Mouse (Mus musculus) urinary bladder, adult 18-20 months (tissue): ENCODE results near the gene Man1c1.

Source experiments
- DNase-seq, 2 experiments: peaks; one replicate each; pipeline ENCODE4 v3.0.0; 2022; ENCODE audit warnings: low spot score in 2 of 2, mixed read lengths in 2 of 2

Man1c1 gene

DNA sequence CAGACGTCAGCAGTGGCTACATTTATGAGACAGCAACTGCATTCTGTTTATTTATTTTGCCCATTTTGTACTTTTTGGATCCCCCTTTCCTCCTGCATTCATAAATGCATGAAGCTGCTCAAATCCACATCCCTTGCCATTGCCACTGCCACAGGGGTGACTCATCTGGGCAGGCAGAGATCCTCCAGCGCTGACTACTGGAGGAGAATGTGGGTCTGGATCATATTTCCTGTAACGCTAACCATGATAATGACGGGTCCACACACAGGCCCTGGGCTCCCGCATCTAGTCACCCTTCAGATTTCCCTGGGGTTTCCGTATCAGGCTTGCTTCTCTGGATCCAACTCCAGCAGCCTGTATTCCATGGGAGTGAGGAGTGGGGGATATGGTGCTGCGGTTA is 64.8 kb downstream of the Man1c1 start:
- no peak for DNase-seq

DNA sequence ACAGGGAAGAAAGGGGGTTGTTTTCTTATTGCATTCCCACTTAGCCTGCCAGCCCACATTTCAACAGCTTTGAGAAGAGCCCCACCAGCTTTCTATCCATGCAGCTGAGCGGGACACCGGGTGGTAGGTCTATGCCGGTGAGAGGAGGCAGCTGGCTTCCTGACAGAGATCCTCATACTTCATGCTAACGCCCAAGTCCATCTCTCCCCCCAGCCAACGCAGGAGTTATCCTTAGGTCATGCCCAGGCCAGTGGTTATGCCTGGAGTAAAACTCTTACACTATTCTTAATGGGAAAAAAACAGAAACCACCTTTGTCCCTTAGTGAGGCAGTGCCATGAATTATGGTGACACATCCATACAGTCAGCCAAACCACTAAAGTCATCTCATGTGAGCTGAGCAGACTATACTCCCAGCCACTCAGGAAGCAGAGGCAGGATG is 66.0 kb downstream of the Man1c1 start:
- DNase-seq, result no peak

DNA sequence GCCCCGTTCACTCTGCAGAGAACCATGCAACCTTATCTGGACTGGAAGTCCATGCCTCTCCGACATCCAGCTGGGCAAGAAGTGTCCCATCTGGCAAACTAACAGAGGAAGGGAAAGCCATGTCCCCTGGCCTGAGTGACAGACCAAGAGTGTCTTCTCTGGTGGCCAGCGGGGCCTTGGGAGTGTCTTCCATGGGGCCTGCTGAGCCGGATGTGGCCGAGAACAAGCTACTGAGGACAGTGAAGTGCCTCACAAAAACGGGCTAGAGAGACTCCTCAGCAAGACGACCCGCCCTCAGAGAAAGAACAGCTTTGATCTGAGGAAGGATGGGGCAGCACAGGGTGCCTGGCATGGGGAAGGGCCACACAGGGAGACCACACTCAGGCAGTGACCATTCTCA is 67.7 kb downstream of the Man1c1 start:
- no peak for DNase-seq

DNA sequence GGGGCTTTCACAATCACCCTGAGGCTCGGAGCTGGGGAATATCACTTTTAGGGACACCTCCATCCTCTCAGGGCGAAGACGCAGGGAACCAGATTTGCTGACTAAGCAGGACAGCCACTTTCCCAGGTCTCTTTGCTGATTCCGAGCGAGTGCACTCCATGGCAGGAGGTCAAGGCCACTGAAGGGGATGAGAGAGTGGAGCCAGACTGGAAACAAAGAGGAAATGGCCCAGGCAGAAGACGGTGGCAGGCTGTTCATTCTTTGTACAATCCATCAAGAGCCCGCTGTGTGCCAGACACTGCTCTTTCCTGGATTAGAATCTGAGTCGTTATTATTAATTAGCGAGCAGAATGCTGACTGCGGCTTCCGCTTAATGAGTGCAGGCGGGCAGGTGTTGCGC is 70.1 kb downstream of the Man1c1 start:
- no peak for DNase-seq

GRCm38 (mm10) chr4:134632131-134632711 is 71.9 kb downstream of the Man1c1 start:
- peak; percentile 34 to 62 for DNase-seq

DNA sequence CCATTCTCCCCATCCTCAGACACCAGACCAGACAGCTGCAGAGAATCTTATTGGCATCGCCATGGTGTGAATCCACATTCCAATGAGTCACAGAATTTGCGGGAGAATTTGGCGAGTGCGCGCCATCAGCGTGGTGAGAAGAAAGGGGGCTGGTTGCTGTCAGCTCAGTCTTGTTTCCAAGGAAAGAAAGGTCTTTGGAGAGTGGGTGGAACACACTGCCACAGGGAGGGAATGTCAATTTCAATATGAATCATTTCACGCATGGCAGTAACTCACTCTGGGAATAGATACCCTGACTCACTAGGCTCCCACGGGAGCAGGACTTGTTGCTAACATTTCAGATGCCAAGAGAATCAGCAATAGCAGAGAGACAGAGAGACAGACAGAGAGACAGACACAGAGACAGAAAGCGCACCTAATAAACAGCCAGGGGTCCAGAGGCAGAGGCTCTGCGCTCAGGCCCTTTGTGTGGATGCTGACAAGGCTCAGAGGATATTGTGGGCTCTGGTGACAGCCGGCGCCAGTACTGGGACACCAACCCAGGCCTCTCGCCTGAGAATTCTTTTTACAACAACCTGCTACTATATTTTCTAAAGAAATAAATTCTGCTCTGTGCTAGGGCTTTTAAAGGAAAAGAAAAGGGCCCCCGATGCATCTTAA is 72.5 kb downstream of the Man1c1 start:
- DNase-seq, result no peak

DNA sequence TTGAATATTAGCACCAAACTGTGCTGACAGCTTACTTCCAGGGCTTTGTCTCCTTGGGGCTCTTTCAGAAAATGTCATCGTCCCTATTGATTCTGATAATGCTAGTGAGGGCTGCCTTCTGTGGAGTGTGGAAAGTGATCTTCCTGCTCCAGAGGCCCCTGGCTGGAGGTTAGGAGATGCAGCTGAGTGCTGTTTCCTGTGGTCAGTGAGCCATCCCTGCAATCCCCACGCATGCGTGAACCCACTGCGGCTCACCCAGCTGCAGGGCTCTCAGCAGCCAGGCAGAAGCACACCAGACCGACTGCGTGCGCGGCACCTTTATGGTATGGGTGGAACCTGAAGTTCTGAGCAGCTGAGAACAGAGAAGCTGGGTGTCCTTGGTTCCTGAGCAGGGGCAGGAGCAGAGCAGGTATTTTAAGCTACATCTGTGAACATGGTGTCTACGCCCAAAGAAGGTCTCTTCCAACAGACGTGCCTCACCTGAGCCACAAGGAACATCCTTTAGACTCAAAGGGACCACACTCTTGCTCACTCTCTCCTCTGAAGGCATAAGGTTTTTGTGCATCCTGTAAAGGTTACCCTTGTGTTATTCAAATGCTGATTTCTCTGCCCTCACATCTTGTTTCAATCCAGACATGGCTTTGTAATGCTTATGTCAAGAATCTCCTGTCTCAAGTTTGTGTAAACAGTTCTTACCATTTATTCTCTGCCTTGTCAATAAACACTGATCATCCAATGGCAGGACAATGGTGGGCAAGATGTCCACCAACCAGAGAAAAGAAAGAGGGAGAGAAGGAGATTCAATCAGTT is 75.3 kb downstream of the Man1c1 start:
- no peak for DNase-seq

DNA sequence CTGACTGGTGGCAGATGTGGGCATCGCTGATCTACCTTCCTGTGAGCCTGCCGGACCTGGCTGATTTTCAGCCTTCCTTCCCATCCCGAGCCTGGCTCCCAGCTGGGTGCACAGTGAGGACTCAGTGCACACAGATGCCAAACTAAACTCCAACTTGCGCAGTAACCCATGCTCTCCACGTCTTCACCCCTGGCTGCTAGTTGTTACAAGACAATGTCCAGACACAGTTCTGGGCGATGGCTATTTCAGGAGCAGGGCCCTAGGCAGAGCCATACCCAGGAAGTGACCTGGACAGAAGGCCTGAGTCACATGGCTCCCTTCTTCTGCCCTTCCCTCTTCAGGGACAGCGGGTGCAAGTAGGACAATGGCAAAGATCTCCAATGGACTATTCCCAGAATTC is 76.0 kb downstream of the Man1c1 start:
- no peak for DNase-seq

GRCm38 (mm10) chr4:134626883-134627282 is 77.2 kb downstream of the Man1c1 start:
- no peak for DNase-seq

DNA sequence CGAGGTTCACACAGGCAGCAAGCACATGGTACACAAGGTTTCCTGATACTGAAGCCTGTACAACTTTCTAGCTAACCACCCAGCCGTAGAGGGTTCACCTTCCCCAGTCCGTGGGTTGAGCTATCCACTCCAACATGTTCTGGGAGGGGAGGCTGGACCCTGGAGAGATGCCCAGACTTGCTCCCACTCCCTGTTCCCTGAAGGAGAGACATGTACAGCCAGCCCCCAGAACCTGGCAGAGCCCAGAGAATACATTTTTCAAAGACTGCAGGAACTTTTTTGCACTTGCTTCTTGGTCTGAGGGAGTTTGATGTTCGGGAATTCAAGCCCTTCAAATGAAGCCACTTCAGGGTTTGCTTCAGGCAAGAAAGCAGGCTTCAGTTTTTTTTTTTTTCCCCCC is 77.7 kb downstream of the Man1c1 start:
- no peak for DNase-seq

- peak in 1 of 2 experiments; percentile 40 for DNase-seq
Measured at GRCm38 (mm10) chr4:134624109-134624862, 79.8 kb downstream of the Man1c1 start.

GRCm38 (mm10) chr4:134621695-134622094 is 82.4 kb downstream of the Man1c1 start:
- no peak for DNase-seq

DNA sequence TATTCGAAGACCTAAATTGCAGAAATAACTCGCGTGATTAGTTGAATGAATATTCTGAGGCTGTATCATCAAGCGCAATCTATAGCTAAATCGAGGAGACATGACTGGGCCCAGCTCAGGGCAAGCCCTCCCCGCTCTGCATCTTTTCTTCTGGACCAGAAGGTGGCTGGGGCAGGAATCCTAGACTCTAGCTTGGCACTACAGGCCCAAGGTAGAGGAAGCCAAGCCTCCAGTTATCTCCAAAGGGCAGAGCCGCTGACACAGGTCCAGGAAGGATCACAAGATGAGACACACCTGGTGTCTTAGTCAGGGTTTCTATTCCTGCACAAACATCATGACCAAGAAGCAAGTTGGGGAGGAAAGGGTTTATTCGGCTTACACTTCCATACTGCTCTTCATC is 83.8 kb downstream of the Man1c1 start:
- no peak for DNase-seq

- DNase-seq, result no peak
Measured at GRCm38 (mm10) chr4:134619489-134619870, 84.6 kb downstream of the Man1c1 start.

GRCm38 (mm10) chr4:134618810-134619488 is 85.1 kb downstream of the Man1c1 start:
- no peak for DNase-seq

DNA sequence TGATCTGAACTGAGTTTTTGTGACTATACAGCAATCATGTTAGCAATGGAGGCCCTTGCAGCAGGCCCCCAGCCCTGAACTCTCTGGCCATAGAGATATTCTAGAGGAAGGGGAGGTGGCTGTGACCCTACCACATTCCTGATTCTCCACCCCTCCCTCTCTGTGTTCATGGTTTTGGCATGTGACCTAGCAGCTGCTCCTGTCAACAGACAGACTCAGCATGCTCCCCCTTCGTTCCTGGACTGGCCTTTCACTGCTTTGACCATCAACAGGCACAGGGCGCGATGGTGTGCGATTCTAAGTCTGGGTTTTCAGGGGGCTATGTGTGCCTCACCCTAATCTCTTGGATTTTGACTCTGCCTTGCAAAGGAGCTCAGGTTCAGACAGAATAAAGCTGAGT is 86.3 kb downstream of the Man1c1 start:
- no peak for DNase-seq

- DNase-seq, result no peak
Measured at GRCm38 (mm10) chr4:134615929-134616625, 88.0 kb downstream of the Man1c1 start.

DNA sequence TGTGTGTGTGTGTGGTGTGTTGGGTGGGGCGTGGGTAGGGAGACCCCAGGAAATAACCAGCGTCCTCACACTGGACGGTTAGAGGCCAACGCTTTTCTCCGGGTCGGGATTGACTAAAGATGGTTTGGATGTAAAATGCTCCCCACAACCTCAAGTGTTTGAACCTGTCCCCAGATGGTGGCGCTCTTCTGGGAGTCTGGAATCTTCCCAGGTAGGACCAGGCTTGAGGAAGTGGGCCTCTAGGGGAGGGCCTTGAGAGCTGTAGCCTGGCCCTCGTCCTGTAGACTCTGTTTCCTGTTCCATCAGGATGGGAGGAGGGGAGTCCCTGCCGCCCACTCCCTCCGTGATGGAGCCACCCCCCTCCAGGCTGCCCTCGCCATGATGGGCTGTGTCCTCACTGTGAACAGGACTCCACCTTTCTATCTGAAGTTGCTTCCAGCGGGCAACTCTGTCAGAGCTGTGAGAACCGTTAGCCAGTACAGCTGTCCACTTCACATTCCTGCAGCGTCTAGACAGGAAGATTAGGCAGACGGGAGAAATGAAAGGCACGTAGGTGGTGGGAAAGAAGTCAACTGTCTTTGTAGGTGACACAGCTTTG is 91.9 kb downstream of the Man1c1 start:
- DNase-seq, result no peak

GRCm38 (mm10) chr4:134610616-134611015 is 93.5 kb downstream of the Man1c1 start:
- no peak for DNase-seq

GRCm38 (mm10) chr4:134607679-134608078 is 96.4 kb downstream of the Man1c1 start:
- DNase-seq, result no peak

- DNase-seq, result no peak
Measured at GRCm38 (mm10) chr4:134606054-134606453, 98.0 kb downstream of the Man1c1 start.
